Mouse (Mus musculus) left cerebral cortex, adult 2 months (tissue): ENCODE results near the gene Gm47841. TPM values are rescaled to one million over a fixed set of nuclear protein-coding genes. Genes with fewer than 3 reads are reported as not detected.

Source experiments
- DNase-seq, 2 experiments: peaks; one replicate each; pipeline ENCODE4 v3.0.0; 2021 to 2022; ENCODE audit warnings: low spot score in 2 of 2, mixed read lengths in 1 of 2; ENCODE audit errors: extremely low spot score in 1 of 2
- H3K27ac ChIP-seq: fragments of 200-600 bp; 2 replicates; pipeline ENCODE4 v1.8.1; 2022
- H3K4me3 ChIP-seq: fragments of 200-600 bp; 2 replicates; pipeline ENCODE4 v1.8.1; 2022
- CTCF ChIP-seq: fragments of 200-600 bp; IDR thresholded peaks from 2 replicates; pipeline ENCODE4 v1.8.1; 2022; ENCODE audit warnings: antibody characterized with exemption, mild to moderate bottlenecking, moderate library complexity
- intact Hi-C: fragments of 180-260 bp; cut with DNase I; formaldehyde crosslinking; loops from one replicate; pipeline ENCODE4 v1.15.1; 2025
- total RNA-seq, 2 experiments: library from RNA; stranded (reverse); gene quantifications; 2 replicates each; pipeline ENCODE4 v1.2.3; 2021

Gene Gm47841
- total RNA-seq, 2 experiments from 2014 or later: not detected

DNA sequence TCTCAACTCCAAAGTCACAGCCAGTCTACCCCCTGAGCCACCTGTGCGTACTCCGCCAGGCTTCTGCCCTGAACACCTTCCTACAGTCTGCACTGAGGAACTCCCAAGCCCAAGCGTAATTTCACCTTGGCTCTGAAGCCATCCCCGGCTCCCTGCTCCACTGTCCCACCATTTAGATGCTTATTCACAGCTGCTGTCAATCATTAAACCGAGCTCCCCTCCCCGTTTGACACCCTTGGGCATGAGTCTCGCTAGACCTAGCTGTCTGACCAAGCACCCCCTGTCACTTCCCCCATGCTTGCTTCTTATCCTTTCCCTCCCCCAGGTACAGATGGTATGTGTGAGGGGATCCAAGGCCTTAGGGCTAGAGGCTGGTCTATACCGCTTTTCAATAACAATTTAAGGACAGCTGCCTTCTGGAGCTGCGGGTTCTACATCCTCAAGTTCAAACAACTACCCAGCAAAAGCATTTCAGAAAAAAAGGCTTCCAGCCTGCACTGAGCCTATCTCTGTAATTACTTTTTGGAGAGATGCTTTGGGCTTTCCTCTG, 22.5 kb upstream of the Gm47841 start:
- intact Hi-C loops: no loop called here
- no peak overlapping the region for H3K27ac ChIP-seq
- no peak overlapping the region for H3K4me3 ChIP-seq
- TF ChIP-seq CTCF: no peak
- DNase-seq: no peak

DNA sequence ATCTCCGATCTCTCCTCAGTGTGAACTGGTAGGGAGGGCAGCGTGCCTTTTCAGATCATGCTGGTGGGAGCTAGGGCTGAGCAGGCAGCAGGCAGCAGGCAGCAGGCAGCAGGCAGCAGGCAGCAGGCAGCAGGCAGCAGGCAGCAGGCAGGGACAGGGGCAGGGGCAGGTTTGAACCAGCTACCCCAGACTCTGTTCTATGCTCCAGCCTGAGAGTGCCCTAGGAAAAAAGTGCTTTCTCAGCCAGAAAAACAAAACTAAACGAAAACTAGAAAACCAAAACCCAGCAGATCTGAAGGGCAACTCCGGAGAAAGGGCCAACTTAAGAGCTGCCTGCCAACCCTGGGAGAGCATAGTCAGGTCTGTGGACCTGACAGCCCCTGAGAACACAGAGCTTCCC, 21.5 kb upstream of the Gm47841 start:
- no peak for TF ChIP-seq CTCF
- intact Hi-C loops: no loop called here
- Histone ChIP-seq H3K4me3 (no peak overlapping the region), H3K27ac (no peak overlapping the region)
- DNase-seq: no peak

DNA sequence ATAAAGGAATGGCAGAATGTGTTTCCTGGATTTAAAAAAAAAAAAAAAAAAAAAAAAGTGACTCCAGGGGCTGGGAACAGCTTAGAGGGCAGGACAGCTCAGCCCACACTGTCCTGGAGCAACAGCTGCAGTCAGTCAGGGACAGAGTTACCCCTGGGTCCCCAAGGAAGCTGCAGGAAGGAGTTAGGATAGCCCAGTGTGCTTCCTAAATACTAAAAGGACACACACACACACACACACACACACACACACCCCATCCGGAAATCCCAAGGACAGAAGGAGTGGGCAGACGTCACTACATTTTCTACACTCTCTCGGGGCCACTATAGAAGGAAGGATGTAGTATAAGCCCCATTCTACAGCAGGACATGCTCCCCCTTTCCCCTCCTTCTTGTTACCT, 20.8 kb upstream of the Gm47841 start:
- H3K27ac ChIP-seq: no peak overlapping the region
- no peak overlapping the region for H3K4me3 ChIP-seq
- no peak for DNase-seq
- TF ChIP-seq CTCF: no peak
- intact Hi-C loops: no loop called here

DNA sequence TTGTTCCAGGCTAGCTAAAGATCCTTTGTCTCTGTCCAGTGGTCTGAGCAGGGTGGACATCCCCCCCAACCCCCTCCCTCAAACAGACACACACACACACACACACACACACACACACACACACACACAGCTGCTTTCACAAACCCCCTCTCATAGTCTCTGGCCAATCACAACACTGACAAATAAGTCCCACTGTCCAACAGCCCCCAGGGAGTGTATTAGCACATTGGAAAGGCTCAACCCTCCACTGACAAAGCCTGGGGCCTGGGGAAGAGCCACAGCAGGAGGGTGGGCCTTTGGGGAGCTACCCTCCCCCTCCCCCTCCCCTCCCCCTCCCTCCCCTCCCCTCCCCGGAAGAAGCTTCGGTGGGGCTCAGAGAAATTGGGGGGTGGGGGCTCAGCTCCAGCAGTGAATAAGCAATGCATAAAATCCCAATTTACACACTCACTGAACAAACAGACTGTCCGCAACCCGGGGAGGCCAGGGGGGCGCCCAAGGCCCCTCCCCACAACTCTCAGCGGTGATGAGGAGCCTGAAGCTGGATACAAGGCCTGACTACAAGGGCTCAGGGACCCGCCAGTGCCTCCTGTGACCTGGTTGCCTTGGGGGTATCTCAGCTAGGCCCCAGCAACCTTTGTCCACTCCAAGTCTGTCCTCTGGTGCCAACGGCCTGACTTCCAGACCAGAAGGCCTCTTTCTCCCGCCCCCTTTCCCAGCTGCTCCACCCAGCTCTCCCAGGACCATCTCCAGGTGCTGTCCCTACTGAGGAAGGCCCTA, 19.9 kb upstream of the Gm47841 start:
- no peak overlapping the region for H3K27ac ChIP-seq
- intact Hi-C loops: no loop called here
- H3K4me3 ChIP-seq: no peak overlapping the region
- no peak for DNase-seq
- TF ChIP-seq CTCF: no peak

DNA sequence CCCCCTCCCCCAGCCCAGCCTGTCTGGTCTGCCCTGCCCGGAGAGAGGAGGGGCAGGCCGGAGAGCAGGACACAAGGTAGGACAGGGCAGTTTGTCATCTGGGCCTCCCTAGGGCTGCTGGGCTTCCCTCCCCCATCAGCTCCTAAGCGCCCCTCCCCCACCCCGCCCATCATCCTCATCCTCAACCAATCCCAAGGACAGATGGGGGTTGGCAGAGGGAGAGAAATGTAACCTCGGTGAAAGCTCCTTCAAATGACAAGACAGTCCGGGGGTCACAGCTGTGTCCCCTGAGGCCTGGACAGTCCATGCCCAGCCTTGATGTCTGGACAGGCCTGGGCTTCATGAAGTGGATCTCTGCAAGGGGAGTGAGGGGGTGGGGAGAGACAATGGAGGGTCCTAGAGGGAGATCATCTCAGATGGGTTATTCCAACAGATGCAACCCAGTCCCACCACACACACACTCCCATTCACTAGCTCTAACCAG, 19.2 kb upstream of the Gm47841 start:
- TF ChIP-seq CTCF: no peak
- no peak for DNase-seq
- intact Hi-C loops: no loop called here
- Histone ChIP-seq H3K27ac (no peak overlapping the region), H3K4me3 (no peak overlapping the region)

DNA sequence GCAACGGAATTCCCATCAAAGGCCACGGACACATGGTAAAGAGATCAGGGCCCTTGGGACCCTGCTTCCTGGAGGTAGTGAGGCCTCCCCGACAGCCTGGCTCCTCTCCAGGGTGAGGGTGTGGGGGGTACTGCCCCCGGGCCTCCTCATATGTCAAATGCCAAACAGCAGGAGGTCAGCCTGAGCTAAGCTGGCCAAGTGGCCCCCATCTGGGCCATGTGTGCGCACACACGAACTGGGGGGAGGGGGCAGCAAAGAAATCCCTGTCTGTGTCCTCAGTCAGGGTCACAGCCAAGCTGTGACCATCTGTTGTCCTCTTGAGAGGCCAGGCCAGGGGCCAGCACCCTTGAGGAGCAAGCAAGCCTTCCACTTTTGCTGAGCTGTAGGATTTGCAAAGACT, 17.9 kb upstream of the Gm47841 start:
- no peak overlapping the region for H3K27ac ChIP-seq
- H3K4me3 ChIP-seq: no peak overlapping the region
- intact Hi-C loops: no loop called here
- TF ChIP-seq CTCF: no peak
- no peak for DNase-seq

DNA sequence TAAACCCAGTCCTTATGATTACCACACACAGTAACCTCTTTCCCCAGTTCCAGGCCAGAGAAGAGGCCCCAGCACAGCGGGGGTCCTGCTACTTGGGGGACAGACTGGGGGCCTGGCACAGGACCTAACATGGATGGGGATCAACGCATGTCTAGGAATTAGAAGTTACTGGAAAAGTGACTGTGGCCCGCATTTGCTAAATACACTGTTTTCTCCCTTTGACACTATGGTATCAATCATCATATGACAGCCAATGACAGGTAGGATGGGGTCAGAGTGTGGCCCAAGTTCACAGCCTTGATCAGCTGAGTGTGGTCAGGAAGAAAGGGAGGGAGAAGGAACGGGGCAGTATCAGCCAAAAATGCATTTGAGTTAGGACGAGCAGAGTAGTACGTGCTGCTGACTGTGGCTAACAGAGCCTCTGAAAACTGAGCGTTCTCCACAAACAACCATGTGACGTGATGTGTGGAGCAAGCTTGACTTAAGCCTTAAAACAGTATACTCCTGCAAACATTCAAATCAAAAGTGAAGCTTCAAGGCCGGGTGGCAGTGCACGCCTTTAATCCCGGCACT, 13.2 kb upstream of the Gm47841 start:
- no peak overlapping the region for H3K4me3 ChIP-seq
- no peak for DNase-seq
- no peak overlapping the region for H3K27ac ChIP-seq
- intact Hi-C loops: no loop called here
- no peak for TF ChIP-seq CTCF

DNA sequence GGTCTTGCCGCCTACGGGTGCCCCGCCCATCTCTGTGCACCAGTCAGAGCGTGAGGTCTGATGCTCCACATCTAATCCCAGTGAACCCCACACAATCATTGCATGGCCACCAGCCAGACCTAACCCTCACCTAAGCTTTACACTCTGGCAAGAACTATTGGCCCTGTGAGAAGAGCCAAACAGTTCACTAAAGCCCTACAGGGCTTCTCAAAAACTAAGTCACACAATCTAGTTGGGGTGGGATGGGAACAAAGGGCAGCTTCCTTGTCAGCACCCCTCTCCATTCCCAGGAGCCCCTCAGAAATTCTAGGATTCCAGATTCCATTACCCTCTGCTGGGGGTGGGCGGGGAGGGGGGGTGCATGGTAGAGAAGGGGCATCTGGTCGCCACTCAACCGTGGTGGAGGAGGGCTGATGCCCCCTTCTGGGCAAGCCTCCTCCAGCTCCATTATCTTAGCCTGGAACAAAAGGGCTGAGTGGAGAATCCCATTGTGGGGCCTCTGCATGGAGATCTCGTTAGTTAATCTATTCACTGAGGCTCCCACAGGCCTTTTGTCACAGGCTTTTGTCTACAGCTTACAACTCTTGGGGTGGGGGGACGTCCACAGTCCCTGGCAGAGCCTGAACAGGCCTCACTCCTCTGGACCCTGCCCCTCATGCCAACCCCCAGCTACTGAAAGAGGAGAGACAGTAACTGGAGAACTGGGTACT, 12.5 kb upstream of the Gm47841 start:
- TF ChIP-seq CTCF: no peak
- H3K4me3 ChIP-seq: no peak overlapping the region
- DNase-seq: no peak
- intact Hi-C loops: no loop called here
- H3K27ac ChIP-seq: no peak overlapping the region

DNA sequence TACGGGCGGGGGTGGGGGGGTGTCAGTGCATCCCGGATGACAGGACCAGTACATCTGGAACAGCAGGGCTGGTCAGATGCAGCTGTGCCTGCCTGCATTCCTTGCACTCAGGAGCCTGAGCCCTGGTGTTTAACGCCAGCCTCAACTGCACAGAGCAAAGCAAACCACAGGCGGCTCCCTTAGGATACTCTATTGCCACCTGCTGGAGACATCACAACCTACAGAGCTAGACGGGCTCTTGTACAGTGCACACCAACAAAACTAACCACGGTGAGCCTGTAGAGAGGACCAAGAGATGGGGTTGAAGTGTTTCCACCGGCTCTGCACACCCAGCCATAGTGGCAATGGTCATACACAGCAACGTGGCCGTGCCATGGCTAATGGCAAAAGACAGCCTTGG, 9.0 kb upstream of the Gm47841 start:
- intact Hi-C loops: no loop called here
- peak; percentile 51 to 67 for DNase-seq

DNA sequence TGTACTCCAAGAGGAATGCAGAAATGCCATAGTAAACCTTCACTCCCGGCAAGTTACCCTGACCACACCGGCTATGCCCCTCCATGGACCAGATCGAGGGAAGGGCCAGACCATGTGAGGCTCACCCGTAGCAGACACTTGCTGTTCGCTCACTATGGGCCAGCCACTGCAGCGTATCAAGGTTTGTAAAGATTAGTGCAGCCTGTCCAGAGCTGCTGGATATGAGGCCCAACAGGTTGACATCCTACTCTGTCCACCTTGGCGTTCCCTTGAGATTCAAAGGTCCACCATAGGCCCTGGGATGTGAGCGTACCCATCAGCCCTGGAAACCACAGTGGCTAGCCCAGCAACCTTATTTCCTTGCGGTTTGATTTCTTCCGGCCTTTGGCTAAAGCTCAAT, 7.3 kb upstream of the Gm47841 start:
- DNase-seq: no peak
- Histone ChIP-seq H3K27ac (no peak overlapping the region), H3K4me3 (no peak overlapping the region)
- no peak for TF ChIP-seq CTCF
- intact Hi-C loops: loop anchor here (2.0 kb wide), 1 partner anchor 298 kb away; no protein-coding TSS in a partner anchor

More for the DNA sequence above, 9.0 kb upstream of the Gm47841 start:
- H3K4me3 ChIP-seq: no peak overlapping the region
- no peak overlapping the region for H3K27ac ChIP-seq
- TF ChIP-seq CTCF: peak; percentile 78

DNA sequence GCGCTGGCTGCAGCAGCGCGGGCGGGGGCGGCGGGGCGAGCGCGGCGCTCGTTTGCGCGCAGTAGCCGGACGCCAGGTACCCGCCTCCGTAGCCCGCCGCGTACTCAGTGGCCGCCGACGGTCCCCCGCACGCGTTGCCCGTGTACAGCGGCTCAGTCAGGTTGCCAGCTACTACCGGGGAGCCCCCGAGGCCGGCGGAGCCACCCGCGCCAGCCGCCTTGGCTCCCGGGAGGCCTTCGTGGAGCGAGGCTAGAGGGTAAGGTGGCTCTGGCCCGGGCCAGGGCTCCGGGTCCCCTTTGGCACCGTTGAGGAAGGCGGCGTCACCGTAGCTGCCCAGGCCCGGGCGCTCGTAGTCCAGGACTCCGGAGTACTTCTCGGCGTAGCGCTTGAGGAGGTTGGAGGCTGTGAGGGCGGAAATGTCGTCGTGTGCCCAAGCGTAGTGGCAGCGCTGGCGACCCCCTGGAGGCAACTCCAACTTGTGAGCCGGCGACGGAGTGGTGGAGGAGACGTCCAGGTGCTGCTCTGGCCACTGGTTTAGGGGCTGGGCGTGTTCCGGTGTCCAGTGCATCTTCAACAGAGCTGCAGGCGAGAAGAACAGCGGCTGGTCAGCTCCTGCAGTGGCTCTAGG, 6.7 kb upstream of the Gm47841 start:
- TF ChIP-seq CTCF: no peak
- intact Hi-C loops: loop anchor here (2.0 kb wide), 1 partner anchor 297 kb away; no protein-coding TSS in a partner anchor
- peak in 1 of 2 experiments; percentile 23 for DNase-seq
- Histone ChIP-seq H3K27ac (no peak overlapping the region), H3K4me3 (no peak overlapping the region)
